Mouse (Mus musculus): ENCODE measurements at regions not wholly inside any gene's neighbourhood (a gene's known extent, or its start where the extent isn't known, plus 50 kb on each side); places are given as distances from the start of the nearest gene placed in this dataset.
"Not testable (repeated sequence)": the region's sequence is repeated elsewhere in the genome, so short reads cannot be mapped to it uniquely, and the experiment has no call there.

- in situ Hi-C loops (cut with MboI; ENCODE audit: unreplicated experiment in 2 of 2): no loop called here
Measured at GRCm38 (mm10) chr3:130839924-130840440, 109.8 kb upstream of the Rpl34 start.

DNA sequence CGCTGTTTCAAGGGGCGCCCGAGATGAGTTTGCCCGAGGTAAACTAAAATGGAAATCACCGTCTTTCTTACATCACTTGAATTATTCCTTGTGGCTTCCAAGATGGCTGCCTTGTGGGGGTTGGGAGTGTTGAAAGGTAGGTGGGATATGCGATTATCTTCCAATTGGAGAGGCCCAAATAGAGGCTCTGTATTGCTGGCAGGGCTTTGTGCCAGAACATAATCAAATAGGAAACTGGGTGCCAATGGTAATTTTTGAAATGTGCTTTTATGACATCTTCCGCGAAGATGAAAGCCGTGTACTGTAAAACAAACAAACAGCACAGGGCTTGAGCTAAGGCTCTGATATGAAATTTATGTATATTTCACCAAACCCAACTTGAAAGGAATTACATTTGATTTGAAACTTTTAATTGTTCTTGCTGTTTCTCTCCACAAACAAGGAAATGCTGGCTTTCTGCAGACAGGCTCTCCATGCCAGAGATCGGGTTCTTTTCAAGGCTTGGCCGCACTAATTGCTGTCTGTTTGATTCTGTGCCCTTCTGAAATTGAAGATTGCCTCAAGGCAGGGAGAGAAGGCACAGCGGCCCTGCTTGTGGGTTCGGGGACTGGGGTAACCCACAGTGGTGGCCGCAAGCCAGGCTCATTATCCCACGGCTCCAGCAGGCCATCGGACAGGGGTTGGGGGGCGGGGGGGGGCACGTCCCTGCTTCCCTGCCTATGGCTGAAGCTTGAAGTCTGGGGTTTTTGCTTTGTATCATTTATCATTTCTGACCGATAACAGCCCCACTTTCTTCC lies 108.6 kb upstream of the Rpl34 start:
- in situ Hi-C loops (cut with MboI; ENCODE audit: unreplicated experiment in 2 of 2): no loop called here

- in situ Hi-C loops (cut with MboI; ENCODE audit: unreplicated experiment in 2 of 2): loop anchor here in 1 of 2 experiments (5.0 kb wide), 2 partner anchors 34 to 91 kb away; no protein-coding TSS in a partner anchor
Measured at GRCm38 (mm10) chr3:130833722-130834121, 103.5 kb upstream of the Rpl34 start.

GRCm38 (mm10) chr3:130833082-130833481 lies 102.9 kb upstream of the Rpl34 start:
- in situ Hi-C loops (cut with MboI; ENCODE audit: unreplicated experiment in 2 of 2): loop anchor here in 1 of 2 experiments (5.0 kb wide), 2 partner anchors 34 to 91 kb away; no protein-coding TSS in a partner anchor

DNA sequence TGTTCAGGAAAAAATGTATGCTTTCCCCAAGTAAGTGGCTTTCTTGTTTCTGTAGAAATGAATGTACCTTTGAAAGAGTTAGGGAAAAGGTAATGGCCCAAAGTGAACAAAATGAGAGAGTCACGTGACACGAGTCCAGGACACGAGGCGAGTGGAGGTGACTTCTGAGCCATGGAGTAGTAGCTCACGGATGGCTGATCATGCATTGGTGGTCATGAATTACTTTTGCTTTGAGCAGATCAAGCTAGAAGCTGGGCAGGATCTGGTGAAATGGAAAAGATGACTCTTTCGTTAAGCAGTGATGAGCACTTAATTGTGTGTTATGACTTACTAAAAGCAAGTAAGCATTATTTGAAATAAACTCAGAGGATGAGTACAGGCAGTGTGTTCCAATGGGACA lies 101.6 kb upstream of the Rpl34 start:
- in situ Hi-C loops (cut with MboI; ENCODE audit: unreplicated experiment in 2 of 2): loop anchor here in 1 of 2 experiments (5.0 kb wide), 2 partner anchors 36 to 89 kb away; no protein-coding TSS in a partner anchor

DNA sequence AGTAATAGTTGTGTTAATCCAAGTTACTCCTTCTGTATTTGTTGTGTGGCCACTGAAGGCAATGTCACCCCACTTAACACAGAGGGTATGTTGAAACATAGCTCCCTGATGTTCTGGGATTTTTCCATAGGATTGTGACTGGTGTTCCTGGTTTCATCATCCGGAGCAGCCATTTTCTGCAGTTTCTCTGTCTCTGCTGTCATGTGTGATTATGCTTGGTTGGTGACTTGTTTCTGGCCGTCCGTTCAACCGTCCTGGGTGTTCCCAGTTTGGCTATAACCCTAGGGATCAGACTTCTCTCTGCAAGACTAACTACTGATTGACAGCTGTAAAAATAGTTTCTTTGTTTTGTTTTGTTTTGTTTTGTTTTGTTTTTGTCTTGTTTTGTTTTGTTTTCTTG lies 98.1 kb upstream of the Rpl34 start:
- in situ Hi-C loops (cut with MboI; ENCODE audit: unreplicated experiment in 2 of 2): loop anchor here in 1 of 2 experiments (10.0 kb wide), 1 partner anchor 56 kb away; no protein-coding TSS in a partner anchor

DNA sequence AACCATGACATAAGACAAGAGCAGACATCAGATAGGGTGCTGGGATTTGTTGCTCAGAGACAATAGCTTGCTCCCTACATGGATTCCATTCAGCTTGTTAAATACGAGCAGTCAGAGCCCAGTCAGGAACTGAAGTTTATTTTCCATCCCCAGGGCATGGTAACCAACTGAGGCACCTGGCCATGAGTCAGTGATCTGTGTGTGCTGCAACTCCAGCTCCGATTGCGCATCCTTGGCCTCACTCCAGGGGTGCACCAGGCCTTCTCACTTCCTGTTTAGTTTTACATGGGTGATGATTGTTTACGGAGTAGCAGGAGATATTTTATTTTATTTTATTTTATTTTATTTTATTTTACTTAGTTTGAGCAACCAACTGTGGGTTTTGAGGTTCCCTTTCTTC lies 97.7 kb upstream of the Rpl34 start:
- in situ Hi-C loops (cut with MboI; ENCODE audit: unreplicated experiment in 2 of 2): loop anchor here in 1 of 2 experiments (10.0 kb wide), 1 partner anchor 57 kb away; no protein-coding TSS in a partner anchor

DNA sequence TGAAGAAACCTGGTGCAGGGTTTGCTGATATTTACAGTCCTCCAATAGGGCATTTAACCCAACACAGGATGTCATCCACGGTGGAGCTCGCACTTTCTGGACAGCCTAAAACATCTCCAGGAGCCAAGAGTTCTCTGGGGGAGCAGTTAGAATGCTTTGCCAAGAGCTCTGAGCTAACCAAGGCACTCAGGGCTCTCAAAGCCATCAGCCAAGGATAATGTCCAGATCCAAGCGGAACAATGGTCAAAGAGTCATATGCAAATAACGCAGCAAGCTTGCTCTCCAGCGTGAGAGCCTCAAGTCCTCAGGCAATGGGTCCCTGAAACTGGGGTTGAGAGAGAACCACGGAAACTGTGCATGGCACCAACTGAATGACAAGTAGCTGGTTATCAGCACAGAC lies 96.8 kb upstream of the Rpl34 start:
- in situ Hi-C loops (cut with MboI; ENCODE audit: unreplicated experiment in 2 of 2): loop anchor here in 1 of 2 experiments (10.0 kb wide), 1 partner anchor 58 kb away; no protein-coding TSS in a partner anchor

GRCm38 (mm10) chr3:130819837-130820098 lies 89.6 kb upstream of the Rpl34 start:
- in situ Hi-C loops (cut with MboI; ENCODE audit: unreplicated experiment in 2 of 2): loop anchor here (10.0 kb wide), 3 partner anchors 55 to 195 kb away; no protein-coding TSS in a partner anchor

DNA sequence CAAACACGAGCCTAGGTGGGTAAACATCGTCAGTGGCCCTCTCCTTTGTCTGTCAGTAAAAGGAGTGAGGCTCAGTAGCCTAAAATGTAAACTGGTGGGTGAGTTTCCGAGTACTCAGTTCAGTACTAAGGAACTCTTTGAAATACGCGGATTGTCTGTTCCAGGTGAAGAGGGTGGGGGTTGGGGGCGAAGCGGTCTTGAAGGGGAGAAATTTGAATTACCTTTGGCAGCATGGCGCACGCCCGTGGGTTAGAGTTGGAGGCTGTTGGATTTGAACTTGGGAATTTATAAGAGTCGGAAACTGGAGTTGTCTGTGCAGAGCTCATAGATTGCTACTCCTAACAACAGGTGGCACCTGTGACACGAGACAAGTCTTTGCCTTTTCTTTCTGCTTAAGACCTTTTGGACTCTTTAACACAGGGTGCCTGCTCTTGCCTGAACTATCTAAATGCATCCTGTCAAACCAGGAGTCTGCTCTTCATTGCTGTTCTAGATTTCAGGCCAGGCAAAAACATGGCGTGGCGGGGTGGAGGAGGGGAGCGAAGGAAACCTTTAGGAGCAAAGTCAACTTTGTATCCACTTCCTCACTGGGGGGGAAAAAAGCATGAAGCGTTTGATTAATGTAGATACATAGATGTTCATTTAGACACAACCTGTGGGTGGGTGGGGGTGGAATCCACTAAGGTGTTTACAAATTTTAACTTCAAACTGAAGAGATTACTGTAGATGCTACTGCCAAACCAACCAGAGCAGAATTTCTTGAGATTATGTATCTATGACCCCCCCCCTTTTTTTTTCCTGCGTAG lies 89.0 kb upstream of the Rpl34 start:
- in situ Hi-C loops (cut with MboI; ENCODE audit: unreplicated experiment in 2 of 2): loop anchor here (10.0 kb wide), 2 partner anchors 54 to 196 kb away; no protein-coding TSS in a partner anchor

- in situ Hi-C loops (cut with MboI; ENCODE audit: unreplicated experiment in 2 of 2): loop anchor here (10.0 kb wide), 2 partner anchors 54 to 196 kb away; no protein-coding TSS in a partner anchor
Measured at GRCm38 (mm10) chr3:130818467-130819030, 88.4 kb upstream of the Rpl34 start.

GRCm38 (mm10) chr3:130809696-130810665 lies 79.8 kb upstream of the Rpl34 start:
- in situ Hi-C loops (cut with MboI; ENCODE audit: unreplicated experiment in 2 of 2): loop anchor here (5.0 to 10.0 kb wide), 3 partner anchors 45 to 302 kb away; partner anchors contain the start of gene Lef1 (in 1 of the 2)

GRCm38 (mm10) chr3:130805345-130805744 lies 75.1 kb upstream of the Rpl34 start:
- in situ Hi-C loops (cut with MboI; ENCODE audit: unreplicated experiment in 2 of 2): no loop called here

GRCm38 (mm10) chr3:130804327-130804662 lies 74.1 kb upstream of the Rpl34 start:
- in situ Hi-C loops (cut with MboI; ENCODE audit: unreplicated experiment in 2 of 2): no loop called here

- in situ Hi-C loops (cut with MboI; ENCODE audit: unreplicated experiment in 2 of 2): no loop called here
Measured at GRCm38 (mm10) chr3:130803591-130804326, 73.6 kb upstream of the Rpl34 start.

DNA sequence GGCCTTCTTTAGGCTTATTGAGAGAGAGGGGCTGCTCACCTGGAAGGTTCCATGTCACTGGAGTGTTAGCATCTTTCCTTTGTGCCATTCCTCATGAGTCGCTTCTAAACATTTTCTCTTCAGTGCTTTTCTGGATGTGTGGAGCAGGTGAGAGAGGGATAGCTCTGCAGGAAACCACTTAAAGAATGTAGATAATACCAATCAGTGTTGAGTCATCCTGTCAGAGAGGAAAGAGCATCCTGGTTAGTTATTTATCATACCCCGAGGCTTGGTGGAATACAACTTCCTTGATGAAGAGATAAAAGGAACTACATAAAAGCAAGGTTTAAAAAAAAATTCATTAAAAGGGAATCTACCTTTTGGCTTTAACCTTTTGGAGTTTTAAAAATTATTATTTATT lies 69.8 kb upstream of the Rpl34 start:
- in situ Hi-C loops (cut with MboI; ENCODE audit: unreplicated experiment in 2 of 2): no loop called here

- in situ Hi-C loops (cut with MboI; ENCODE audit: unreplicated experiment in 2 of 2): not testable (repeated sequence)
Measured at GRCm38 (mm10) chr3:130797956-130798355, 67.8 kb upstream of the Rpl34 start.

DNA sequence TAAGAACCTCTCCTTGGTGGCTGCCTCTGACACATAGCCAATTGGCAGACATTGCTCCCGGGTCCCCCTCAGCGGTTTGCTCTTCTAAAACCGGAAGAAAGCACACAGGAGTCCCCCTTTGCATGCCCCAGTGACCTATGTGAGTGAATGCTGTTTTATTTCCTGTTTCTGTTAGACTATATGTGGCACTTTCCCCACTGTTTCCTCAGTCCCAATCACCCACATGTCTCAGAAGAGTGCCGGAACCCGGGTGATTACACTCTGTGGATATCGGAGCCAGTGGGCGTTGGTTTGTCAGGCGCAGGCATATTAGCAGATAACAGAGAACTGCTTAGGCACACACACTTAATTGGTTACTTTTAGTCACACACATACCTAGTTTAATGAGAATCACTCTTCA lies 66.3 kb upstream of the Rpl34 start:
- in situ Hi-C loops (cut with MboI; ENCODE audit: unreplicated experiment in 2 of 2): no loop called here

GRCm38 (mm10) chr3:130795396-130795795 lies 65.2 kb upstream of the Rpl34 start:
- in situ Hi-C loops (cut with MboI; ENCODE audit: unreplicated experiment in 2 of 2): no loop called here

Data from v-Abl transformed pro-B cells (cell line).